Mouse (Mus musculus): Measurements from ENCODE around the gene Scd2. TPM values are rescaled to one million over a fixed set of nuclear protein-coding genes. Genes with fewer than 3 reads are reported as not detected.

Gene Scd2
- polyA plus RNA-seq, 1 experiment from 2014 or later = 205 TPM

DNA sequence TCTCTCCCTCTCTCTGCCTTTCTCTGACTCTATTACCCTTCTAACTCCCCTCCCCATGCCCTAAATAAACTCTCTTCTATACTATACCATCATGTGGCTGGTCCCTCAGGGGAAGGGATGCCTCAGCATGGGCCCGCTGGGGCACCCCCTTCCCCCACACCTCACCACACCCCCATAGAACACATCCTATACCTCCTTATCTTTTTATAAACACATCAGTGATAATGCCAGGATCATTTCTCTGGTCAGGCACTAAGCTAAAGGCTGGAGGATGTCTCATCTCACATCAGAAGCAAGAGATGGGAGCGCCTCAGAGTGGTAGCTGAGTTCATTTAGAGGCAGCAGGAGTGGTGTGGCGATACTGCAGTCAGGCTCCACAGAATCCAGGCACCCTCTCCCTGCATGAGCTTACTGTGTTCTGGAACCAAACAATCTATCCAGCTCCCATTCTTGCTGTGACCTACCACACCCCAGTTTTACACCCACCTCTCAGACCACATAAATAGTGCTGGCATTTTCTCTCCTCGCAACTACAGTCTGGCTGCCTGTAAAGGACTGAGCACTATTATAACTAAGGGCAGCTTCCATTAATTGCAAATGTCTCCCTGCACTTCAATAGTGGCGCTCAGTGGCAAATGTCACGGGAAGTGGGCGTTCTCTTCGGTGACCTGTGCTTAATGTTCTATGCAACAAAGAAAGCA lies 18.0 kb downstream of the Scd2 start:
- Histone ChIP-seq H3K4me2 (replicated peaks; ENCODE audit: low read depth, low read length) (no peak overlapping the region; the same call in 1 of the 2 replicates), H3K27ac (ENCODE audit: low read depth, low read length) (peak overlapping the region; percentile 37; the same call in 1 of the 2 replicates), H3K36me3 (ENCODE audit: control insufficient read depth, insufficient read depth, low read length) (peaks cover 21% of the 10 kb centered on the region), H3K4me3 (ENCODE audit: low read length) (no peak overlapping the region), H3K4me1 (ENCODE audit: control insufficient read depth, insufficient read depth, low read length) (peaks cover 30% of the 10 kb centered on the region), H3K9ac (ENCODE audit: low read depth, low read length) (no peak overlapping the region), H3K27me3 (ENCODE audit: control insufficient read depth, insufficient read depth, low read length) (no peaks in the 10 kb centered on the region), H3K9me3 (ENCODE audit: control insufficient read depth, low read length) (no peaks in the 10 kb centered on the region)
- ATAC-seq (ENCODE audit: low FRiP score, low TSS enrichment) = peak; percentile 25; the same call in 1 of the 2 replicates
- WGBS = 14% methylated on average over 8 of the region's 8 CpGs

DNA sequence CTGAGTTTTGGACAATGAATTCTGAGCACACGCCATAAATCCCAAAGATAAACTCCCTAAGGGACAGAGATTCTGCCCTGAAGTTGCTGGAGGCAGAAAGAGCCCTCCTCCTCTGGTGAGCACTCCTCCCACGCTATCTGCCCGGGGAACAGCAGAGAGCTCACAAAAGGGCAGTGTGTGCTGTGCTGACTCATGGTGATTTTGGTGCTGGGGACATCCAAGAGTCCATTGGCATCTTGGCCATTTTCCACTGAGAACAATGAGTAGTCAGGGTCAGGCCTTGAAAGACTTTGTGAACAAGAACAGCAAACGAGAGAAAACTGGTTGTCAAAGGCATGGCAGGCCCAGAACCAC lies 18.5 kb downstream of the Scd2 start:
- ATAC-seq (ENCODE audit: low FRiP score, low TSS enrichment) = peak; percentile 61
- peaks cover 16% of the 10 kb centered on the region for H3K36me3 ChIP-seq (ENCODE audit: control insufficient read depth, insufficient read depth, low read length)
- 14% methylated on average over 4 of the region's 4 CpGs for WGBS

DNA sequence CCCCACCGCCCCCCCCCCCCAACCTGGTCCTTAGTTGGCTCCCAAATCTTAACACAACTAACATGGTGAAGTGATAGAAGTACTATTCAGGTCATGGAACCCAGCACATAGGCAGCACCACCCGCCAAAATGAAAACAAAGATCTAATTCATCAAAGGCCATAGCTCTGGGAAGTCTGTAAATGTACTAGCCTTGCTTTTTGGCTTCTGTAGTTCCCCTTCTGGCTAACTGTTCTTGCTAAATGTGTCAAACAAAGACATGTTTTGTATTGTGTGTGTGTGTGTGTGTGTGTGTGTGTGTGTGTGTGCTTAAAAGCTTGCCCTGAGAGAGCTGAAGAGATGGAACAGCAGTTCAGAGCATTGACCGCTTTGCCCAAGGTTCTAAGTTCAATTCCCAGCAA lies 19.6 kb downstream of the Scd2 start:
- H3K36me3 ChIP-seq (ENCODE audit: control insufficient read depth, insufficient read depth, low read length) = peaks cover 5% of the 10 kb centered on the region; the same call in 1 of the 2 replicates
- H3K4me1 ChIP-seq (ENCODE audit: control insufficient read depth, insufficient read depth, low read length) = peaks cover 30% of the 10 kb centered on the region
- no peaks in the 10 kb centered on the region for H3K9me3 ChIP-seq (ENCODE audit: control insufficient read depth, low read length)
- H3K4me3 ChIP-seq (ENCODE audit: low read length) = no peak overlapping the region
- no peak overlapping the region for H3K9ac ChIP-seq (ENCODE audit: low read depth, low read length)
- ATAC-seq (ENCODE audit: low FRiP score, low TSS enrichment) = no peak
- 91% methylated on average over 3 of the region's 3 CpGs for WGBS
- H3K27me3 ChIP-seq (ENCODE audit: control insufficient read depth, insufficient read depth, low read length) = no peaks in the 10 kb centered on the region
- H3K27ac ChIP-seq (ENCODE audit: low read depth, low read length) = no peak overlapping the region
- H3K4me2 ChIP-seq (replicated peaks; ENCODE audit: low read depth, low read length) = no peak overlapping the region

More for the DNA sequence above, 18.5 kb downstream of the Scd2 start:
- H3K27me3 ChIP-seq (ENCODE audit: control insufficient read depth, insufficient read depth, low read length) = no peaks in the 10 kb centered on the region
- no peak overlapping the region for H3K9ac ChIP-seq (ENCODE audit: low read depth, low read length)
- H3K27ac ChIP-seq (ENCODE audit: low read depth, low read length) = peak overlapping the region; percentile 37; the same call in 1 of the 2 replicates
- no peaks in the 10 kb centered on the region for H3K9me3 ChIP-seq (ENCODE audit: control insufficient read depth, low read length)
- H3K4me3 ChIP-seq (ENCODE audit: low read length) = no peak overlapping the region
- no peak overlapping the region for H3K4me2 ChIP-seq (replicated peaks; ENCODE audit: low read depth, low read length)
- H3K4me1 ChIP-seq (ENCODE audit: control insufficient read depth, insufficient read depth, low read length) = peaks cover 30% of the 10 kb centered on the region

DNA sequence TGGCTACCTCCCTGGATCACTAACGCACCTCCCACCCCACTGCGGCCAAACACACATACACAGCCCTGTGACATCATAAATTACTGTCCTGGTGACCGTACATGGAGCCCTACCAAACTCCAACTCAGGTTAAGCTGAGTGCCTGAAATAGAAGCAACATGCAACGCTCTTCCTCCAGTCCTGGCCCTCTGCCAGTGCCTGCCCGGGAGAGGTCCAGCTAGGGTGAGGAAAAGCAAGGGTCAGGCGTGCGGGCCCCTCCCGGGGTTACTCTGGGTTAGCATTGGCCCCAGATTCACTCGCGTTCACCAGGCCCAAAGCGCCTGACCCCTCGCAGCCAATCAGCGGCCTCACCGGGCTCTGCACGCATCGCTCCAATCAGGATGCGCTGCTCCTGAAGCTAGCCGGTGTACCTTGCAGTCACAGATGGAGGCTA lies 20.9 kb downstream of the Scd2 start:
- peak overlapping the region; percentile 70; the same call in 1 of the 2 replicates for H3K27ac ChIP-seq (ENCODE audit: low read depth, low read length)
- H3K9me3 ChIP-seq (ENCODE audit: control insufficient read depth, low read length) = no peaks in the 10 kb centered on the region
- no peaks in the 10 kb centered on the region for H3K36me3 ChIP-seq (ENCODE audit: control insufficient read depth, insufficient read depth, low read length)
- peak; percentile 86 for ATAC-seq (ENCODE audit: low FRiP score, low TSS enrichment)
- H3K27me3 ChIP-seq (ENCODE audit: control insufficient read depth, insufficient read depth, low read length) = no peaks in the 10 kb centered on the region
- H3K4me1 ChIP-seq (ENCODE audit: control insufficient read depth, insufficient read depth, low read length) = peaks cover 30% of the 10 kb centered on the region
- peak overlapping the region; percentile 49 for H3K9ac ChIP-seq (ENCODE audit: low read depth, low read length)
- H3K4me2 ChIP-seq (replicated peaks; ENCODE audit: low read depth, low read length) = peak overlapping the region; percentile 65
- peak overlapping the region; percentile 38 for H3K4me3 ChIP-seq (ENCODE audit: low read length)
- 1% methylated on average over 18 of the region's 18 CpGs for WGBS

DNA sequence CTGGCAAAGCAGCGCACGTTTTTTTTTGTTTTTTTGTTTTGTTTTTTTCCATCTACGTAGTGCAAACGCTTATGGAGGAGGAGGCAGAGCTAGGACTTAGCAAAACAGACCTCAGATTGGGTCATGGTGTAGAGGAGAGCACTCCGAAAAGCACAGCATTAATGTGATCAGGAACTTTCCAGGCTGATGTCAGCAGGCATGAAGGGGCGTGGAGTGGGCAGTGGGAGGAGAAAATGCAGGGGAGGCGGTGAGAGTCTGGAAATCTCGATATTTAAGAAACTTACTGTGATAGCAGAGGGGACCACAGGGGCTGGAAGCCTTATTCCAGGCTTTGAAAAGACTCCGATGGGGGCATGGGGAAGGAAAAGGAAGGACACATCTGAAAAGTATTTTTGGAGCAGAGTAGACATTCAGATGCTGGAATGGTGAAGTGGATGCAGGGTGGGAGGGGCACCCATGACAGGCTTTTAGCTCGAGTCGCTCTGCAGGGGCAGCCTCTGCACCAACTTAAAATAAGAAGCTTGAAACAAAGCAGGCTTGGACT lies 21.5 kb downstream of the Scd2 start:
- Histone ChIP-seq H3K9me3 (ENCODE audit: control insufficient read depth, low read length) (no peaks in the 10 kb centered on the region), H3K9ac (ENCODE audit: low read depth, low read length) (peak overlapping the region; percentile 49; the same call in 1 of the 2 replicates), H3K4me3 (ENCODE audit: low read length) (peak overlapping the region; percentile 38), H3K4me2 (replicated peaks; ENCODE audit: low read depth, low read length) (peak overlapping the region; percentile 65), H3K27ac (ENCODE audit: low read depth, low read length) (peak overlapping the region; percentile 70; the same call in 1 of the 2 replicates), H3K4me1 (ENCODE audit: control insufficient read depth, insufficient read depth, low read length) (peaks cover 30% of the 10 kb centered on the region), H3K36me3 (ENCODE audit: control insufficient read depth, insufficient read depth, low read length) (no peaks in the 10 kb centered on the region), H3K27me3 (ENCODE audit: control insufficient read depth, insufficient read depth, low read length) (no peaks in the 10 kb centered on the region)
- peak; percentile 50; the same call in 1 of the 2 replicates for ATAC-seq (ENCODE audit: low FRiP score, low TSS enrichment)
- WGBS = 2% methylated on average over 11 of the region's 11 CpGs

DNA sequence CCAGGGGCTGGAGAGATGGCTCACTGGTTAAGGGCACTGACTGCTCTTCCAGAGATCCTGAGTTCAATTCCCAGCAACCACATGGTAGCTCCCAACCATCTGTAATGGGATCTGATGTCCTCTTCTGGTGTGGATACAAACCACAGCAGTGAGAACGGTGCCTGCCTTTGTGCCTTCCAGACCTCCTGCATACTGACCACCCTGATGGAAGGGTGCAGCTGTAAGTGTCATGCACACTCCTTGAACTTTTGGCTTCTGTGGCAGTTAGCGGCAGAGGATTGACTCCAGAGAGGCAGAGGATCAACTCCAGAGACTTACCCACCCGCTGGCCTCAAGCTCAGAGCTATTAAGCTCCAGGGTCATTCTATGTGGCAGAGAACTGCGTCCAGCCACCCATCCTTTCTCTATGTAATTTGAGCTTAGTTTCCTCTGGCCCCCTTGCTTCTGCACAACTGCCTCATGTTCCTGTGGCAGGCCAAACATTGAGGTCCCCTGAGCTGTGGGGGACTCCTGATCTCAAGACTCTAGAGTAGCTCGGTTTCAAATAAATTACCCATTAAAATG lies 23.4 kb downstream of the Scd2 start:
- no peak overlapping the region for H3K4me2 ChIP-seq (replicated peaks; ENCODE audit: low read depth, low read length)
- no peaks in the 10 kb centered on the region for H3K9me3 ChIP-seq (ENCODE audit: control insufficient read depth, low read length)
- H3K27ac ChIP-seq (ENCODE audit: low read depth, low read length) = no peak overlapping the region
- no peak overlapping the region for H3K9ac ChIP-seq (ENCODE audit: low read depth, low read length)
- H3K36me3 ChIP-seq (ENCODE audit: control insufficient read depth, insufficient read depth, low read length) = no peaks in the 10 kb centered on the region
- ATAC-seq (ENCODE audit: low FRiP score, low TSS enrichment) = no peak
- no peak overlapping the region for H3K4me3 ChIP-seq (ENCODE audit: low read length)
- WGBS = 25% methylated on average over 5 of the region's 5 CpGs
- no peaks in the 10 kb centered on the region for H3K27me3 ChIP-seq (ENCODE audit: control insufficient read depth, insufficient read depth, low read length)
- peaks cover 15% of the 10 kb centered on the region for H3K4me1 ChIP-seq (ENCODE audit: control insufficient read depth, insufficient read depth, low read length)

DNA sequence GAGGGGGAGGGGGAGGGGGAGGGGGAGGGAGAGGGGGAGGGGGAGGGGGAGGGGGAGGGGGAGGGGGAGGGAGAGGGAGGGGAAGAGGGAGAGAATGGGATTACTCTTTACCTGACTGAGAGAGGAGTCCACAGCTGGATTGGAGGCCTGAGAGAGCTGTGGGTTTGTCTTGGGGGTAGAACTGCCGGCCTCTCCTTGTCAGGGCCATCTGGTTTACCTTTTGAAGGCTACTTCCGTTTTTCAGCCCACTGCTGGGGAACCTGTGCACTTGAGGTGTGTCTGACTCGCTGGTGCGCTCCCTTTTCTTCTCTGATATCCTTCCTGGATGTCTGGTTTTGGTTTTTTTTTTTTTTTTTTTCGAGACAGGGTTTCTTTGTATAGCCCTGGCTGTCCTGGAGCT lies 23.9 kb downstream of the Scd2 start:
- Histone ChIP-seq H3K36me3 (ENCODE audit: control insufficient read depth, insufficient read depth, low read length) (no peaks in the 10 kb centered on the region), H3K4me1 (ENCODE audit: control insufficient read depth, insufficient read depth, low read length) (peaks cover 10% of the 10 kb centered on the region; the same call in 1 of the 2 replicates), H3K27me3 (ENCODE audit: control insufficient read depth, insufficient read depth, low read length) (no peaks in the 10 kb centered on the region), H3K4me3 (ENCODE audit: low read length) (no peak overlapping the region), H3K9ac (ENCODE audit: low read depth, low read length) (no peak overlapping the region), H3K27ac (ENCODE audit: low read depth, low read length) (no peak overlapping the region), H3K4me2 (replicated peaks; ENCODE audit: low read depth, low read length) (no peak overlapping the region), H3K9me3 (ENCODE audit: control insufficient read depth, low read length) (no peaks in the 10 kb centered on the region)
- WGBS = 81% methylated on average over 5 of the region's 5 CpGs
- no peak for ATAC-seq (ENCODE audit: low FRiP score, low TSS enrichment)

DNA sequence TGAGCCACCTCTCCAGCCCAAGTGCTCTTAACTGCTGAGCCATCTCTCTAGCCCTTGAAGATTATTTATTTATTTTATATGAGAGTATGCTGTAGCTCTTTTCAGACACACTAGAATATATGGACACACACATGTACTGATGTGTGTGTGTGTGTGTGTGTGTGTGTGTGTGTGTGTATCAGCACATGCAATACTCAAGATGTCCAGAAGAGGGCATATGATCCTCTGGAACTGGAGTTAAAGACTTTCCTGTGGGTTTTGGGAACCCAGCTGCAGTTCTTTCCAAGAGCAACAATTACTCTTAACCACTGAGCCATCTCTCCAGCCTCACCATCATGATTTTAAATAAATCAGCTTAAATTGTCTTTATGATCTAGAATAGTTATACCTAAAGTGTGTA lies 25.1 kb downstream of the Scd2 start:
- no peak overlapping the region for H3K4me2 ChIP-seq (replicated peaks; ENCODE audit: low read depth, low read length)
- H3K4me1 ChIP-seq (ENCODE audit: control insufficient read depth, insufficient read depth, low read length) = peaks cover 10% of the 10 kb centered on the region; the same call in 1 of the 2 replicates
- no peaks in the 10 kb centered on the region for H3K27me3 ChIP-seq (ENCODE audit: control insufficient read depth, insufficient read depth, low read length)
- H3K9me3 ChIP-seq (ENCODE audit: control insufficient read depth, low read length) = no peaks in the 10 kb centered on the region
- ATAC-seq (ENCODE audit: low FRiP score, low TSS enrichment) = no peak
- H3K36me3 ChIP-seq (ENCODE audit: control insufficient read depth, insufficient read depth, low read length) = no peaks in the 10 kb centered on the region
- H3K27ac ChIP-seq (ENCODE audit: low read depth, low read length) = no peak overlapping the region
- no peak overlapping the region for H3K9ac ChIP-seq (ENCODE audit: low read depth, low read length)
- H3K4me3 ChIP-seq (ENCODE audit: low read length) = no peak overlapping the region

DNA sequence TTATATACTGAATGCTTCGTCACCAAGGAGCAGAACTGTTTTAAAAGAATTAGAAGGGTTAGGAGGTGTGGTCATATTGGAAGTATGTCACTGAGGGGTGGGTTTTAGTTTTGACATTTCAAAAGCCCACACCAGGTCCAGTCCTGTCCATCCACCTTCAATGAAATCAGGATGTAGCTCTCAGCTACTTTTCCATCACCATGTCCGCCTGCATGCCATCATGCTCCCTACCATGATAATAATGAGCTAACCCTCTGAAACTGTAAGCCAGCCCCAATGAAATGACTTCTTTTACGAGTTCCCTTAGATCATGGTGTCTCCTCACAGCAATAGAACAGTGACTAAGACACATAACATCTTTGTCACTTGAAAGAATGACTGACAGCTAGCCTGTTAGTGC lies 26.8 kb downstream of the Scd2 start:
- Histone ChIP-seq H3K27ac (ENCODE audit: low read depth, low read length) (no peak overlapping the region), H3K27me3 (ENCODE audit: control insufficient read depth, insufficient read depth, low read length) (no peaks in the 10 kb centered on the region), H3K36me3 (ENCODE audit: control insufficient read depth, insufficient read depth, low read length) (no peaks in the 10 kb centered on the region), H3K4me3 (ENCODE audit: low read length) (no peak overlapping the region), H3K9me3 (ENCODE audit: control insufficient read depth, low read length) (no peaks in the 10 kb centered on the region), H3K4me1 (ENCODE audit: control insufficient read depth, insufficient read depth, low read length) (peaks cover 2% of the 10 kb centered on the region; the same call in 1 of the 2 replicates), H3K4me2 (replicated peaks; ENCODE audit: low read depth, low read length) (no peak overlapping the region), H3K9ac (ENCODE audit: low read depth, low read length) (no peak overlapping the region)
- ATAC-seq (ENCODE audit: low FRiP score, low TSS enrichment) = no peak
- WGBS = 90% methylated on average over 3 of the region's 3 CpGs

All from kidney, embryonic 14.5 days (tissue).